Mouse (Mus musculus): ENCODE measurements around the gene Tbc1d5. TPM values are rescaled to one million over a fixed set of nuclear protein-coding genes. Genes with fewer than 3 reads are reported as not detected.

Gene Tbc1d5
- total and polyA plus RNA-seq, 3 experiments = 6.6 to 13.9 (median 7.7) TPM

GRCm38 (mm10) chr17:51216426-51216825 is 37.3 kb upstream of the Tbc1d5 start:
- Histone ChIP-seq H3K79me2 (replicated peaks; ENCODE audit: control insufficient read depth, extremely low read depth, insufficient read depth, poor library complexity, severe bottlenecking) (no peaks in the 10 kb centered on the region), H3K36me3 (replicated peaks in 1 of 2; ENCODE audit: control insufficient read depth in 1 of 2, insufficient read depth in 1 of 2, low read length in 1 of 2) (no peaks in the 10 kb centered on the region), H3K27ac (ENCODE audit: insufficient read depth, low read depth) (no peak overlapping the region), H3K9ac (ENCODE audit: insufficient read depth, low read depth) (no peak overlapping the region), H3K27me3 (replicated peaks) (no peaks in the 10 kb centered on the region), H3K4me2 (ENCODE audit: insufficient read depth, low read depth, poor library complexity, severe bottlenecking) (no peak overlapping the region), H3K4me3 (replicated peaks in 1 of 3; ENCODE audit: low read depth in 2 of 3, low read length in 2 of 3, poor library complexity in 1 of 3) (no peak overlapping the region), H3K4me1 (ENCODE audit: control insufficient read depth in 1 of 2, insufficient read depth in 2 of 2) (peaks cover 8 to 25% of the 10 kb centered on the region in 2 experiments; a peak in 3 of 4 replicates), H3K9me3 (replicated peaks; ENCODE audit: low read length) (no peaks in the 10 kb centered on the region)
- in situ Hi-C loops (cut with MboI; ENCODE audit: low pct_ligation_motif_present, low pct_unique_long_range_greater_than_20kb, low sequenced_read_pairs) (no loop called here), dilution Hi-C loops (cut with MboI; ENCODE audit: extremely low pct_ligation_motif_present, extremely low pct_unique_long_range_greater_than_20kb, low sequenced_read_pairs) (no loop called here)
- TF ChIP-seq ELF1 (IDR thresholded peaks at IDR 0.05; ENCODE audit: low read depth, low read length) (no peak), TBP (conservative IDR thresholded peaks at IDR 0.05; ENCODE audit: low read depth, low read length) (no peak), POLR2AphosphoS2 (IDR thresholded peaks at IDR 0.05; ENCODE audit: low read depth, low read length) (no peak), E2F4 (IDR thresholded peaks at IDR 0.05; ENCODE audit: insufficient replicate concordance, low read depth, low read length) (no peak), USF1 (IDR thresholded peaks at IDR 0.05; ENCODE audit: low read depth, low read length) (no peak), MAFK (IDR thresholded peaks at IDR 0.05; ENCODE audit: insufficient replicate concordance, low read length) (no peak), ZNF384 (IDR thresholded peaks at IDR 0.05; ENCODE audit: low read depth, low read length) (no peak), MYC (IDR thresholded peaks at IDR 0.05; ENCODE audit: low read depth, low read length) (no peak), IRF4 (IDR thresholded peaks at IDR 0.05; ENCODE audit: low read depth, low read length) (no peak)
- no peak for DNase-seq (ENCODE audit: extremely low read depth)

- no peaks in the 10 kb centered on the region for H3K9me3 ChIP-seq (replicated peaks; ENCODE audit: low read length)
- H3K79me2 ChIP-seq (replicated peaks; ENCODE audit: control insufficient read depth, extremely low read depth, insufficient read depth, poor library complexity, severe bottlenecking) = no peaks in the 10 kb centered on the region
- H3K4me2 ChIP-seq (ENCODE audit: insufficient read depth, low read depth, poor library complexity, severe bottlenecking) = no peak overlapping the region
- in situ Hi-C loops (cut with MboI; ENCODE audit: low pct_ligation_motif_present, low pct_unique_long_range_greater_than_20kb, low sequenced_read_pairs) (no loop called here), dilution Hi-C loops (cut with MboI; ENCODE audit: extremely low pct_ligation_motif_present, extremely low pct_unique_long_range_greater_than_20kb, low sequenced_read_pairs) (no loop called here)
- no peak overlapping the region for H3K27ac ChIP-seq (ENCODE audit: insufficient read depth, low read depth)
- no peak overlapping the region for H3K4me3 ChIP-seq (replicated peaks in 1 of 3; ENCODE audit: low read depth in 2 of 3, low read length in 2 of 3, poor library complexity in 1 of 3)
- H3K36me3 ChIP-seq (replicated peaks in 1 of 2; ENCODE audit: control insufficient read depth in 1 of 2, insufficient read depth in 1 of 2, low read length in 1 of 2) = no peaks in the 10 kb centered on the region
- no peaks in the 10 kb centered on the region for H3K27me3 ChIP-seq (replicated peaks)
- TF ChIP-seq MAFK (IDR thresholded peaks at IDR 0.05; ENCODE audit: insufficient replicate concordance, low read length) = peak; percentile 88
- TF ChIP-seq EP300 (IDR thresholded peaks at IDR 0.05; ENCODE audit: low read length) = peak; percentile 65
- TF ChIP-seq CTCF (conservative IDR thresholded peaks at IDR 0.05 in 1 of 2, IDR thresholded peaks at IDR 0.05 in 1 of 2; ENCODE audit: low read depth in 2 of 2, low read length in 2 of 2) = no peak
- TF ChIP-seq USF1 (IDR thresholded peaks at IDR 0.05; ENCODE audit: low read depth, low read length) = no peak
- TF ChIP-seq IRF4 (IDR thresholded peaks at IDR 0.05; ENCODE audit: low read depth, low read length) = peak; percentile 41; the same call in 1 of the 2 replicates
- no peak for DNase-seq (ENCODE audit: extremely low read depth)
- H3K9ac ChIP-seq (ENCODE audit: insufficient read depth, low read depth) = no peak overlapping the region
- H3K4me1 ChIP-seq (ENCODE audit: control insufficient read depth in 1 of 2, insufficient read depth in 2 of 2) = peaks cover 7 to 18% of the 10 kb centered on the region in 2 experiments; a peak in 3 of 4 replicates
These were observed 30.4 kb upstream of the Tbc1d5 start for GRCm38 (mm10) chr17:51209565-51209964.

- dilution Hi-C loops (cut with MboI; ENCODE audit: extremely low pct_ligation_motif_present, extremely low pct_unique_long_range_greater_than_20kb, low sequenced_read_pairs) = no loop called here
- Histone ChIP-seq H3K9me3 (replicated peaks; ENCODE audit: low read length) (no peaks in the 10 kb centered on the region), H3K27ac (ENCODE audit: insufficient read depth, low read depth) (no peak overlapping the region), H3K4me3 (replicated peaks in 1 of 3; ENCODE audit: low read depth in 2 of 3, low read length in 2 of 3, poor library complexity in 1 of 3) (no peak overlapping the region), H3K79me2 (replicated peaks; ENCODE audit: control insufficient read depth, extremely low read depth, insufficient read depth, poor library complexity, severe bottlenecking) (no peaks in the 10 kb centered on the region), H3K4me2 (ENCODE audit: insufficient read depth, low read depth, poor library complexity, severe bottlenecking) (no peak overlapping the region), H3K27me3 (replicated peaks) (no peaks in the 10 kb centered on the region), H3K9ac (ENCODE audit: insufficient read depth, low read depth) (no peak overlapping the region), H3K36me3 (replicated peaks in 1 of 2; ENCODE audit: control insufficient read depth in 1 of 2, insufficient read depth in 1 of 2, low read length in 1 of 2) (no peaks in the 10 kb centered on the region), H3K4me1 (ENCODE audit: control insufficient read depth in 1 of 2, insufficient read depth in 2 of 2) (peaks cover 7 to 19% of the 10 kb centered on the region in 2 experiments; a peak in 3 of 4 replicates)
- TF ChIP-seq MXI1 (IDR thresholded peaks at IDR 0.05; ENCODE audit: low read depth, low read length) (no peak), ELF1 (IDR thresholded peaks at IDR 0.05; ENCODE audit: low read depth, low read length) (no peak), PAX5 (IDR thresholded peaks at IDR 0.05; ENCODE audit: low read length) (no peak), MYC (IDR thresholded peaks at IDR 0.05; ENCODE audit: low read depth, low read length) (no peak), UBTF (IDR thresholded peaks at IDR 0.05; ENCODE audit: low read depth, low read length) (no peak), JUND (conservative IDR thresholded peaks at IDR 0.05; ENCODE audit: low read depth, low read length) (no peak), MEF2A (IDR thresholded peaks at IDR 0.05; ENCODE audit: borderline replicate concordance, low read depth, low read length) (no peak), EP300 (IDR thresholded peaks at IDR 0.05; ENCODE audit: low read length) (no peak), USF1 (IDR thresholded peaks at IDR 0.05; ENCODE audit: low read depth, low read length) (no peak), KAT2A (IDR thresholded peaks at IDR 0.05; ENCODE audit: insufficient replicate concordance, low read length) (no peak), SMC3 (IDR thresholded peaks at IDR 0.05; ENCODE audit: low read depth, low read length) (no peak), ZKSCAN1 (IDR thresholded peaks at IDR 0.05; ENCODE audit: borderline replicate concordance, low read depth, low read length) (no peak), NRF1 (IDR thresholded peaks at IDR 0.05; ENCODE audit: low read depth, low read length) (no peak), CHD2 (IDR thresholded peaks at IDR 0.05; ENCODE audit: low read length) (no peak), RCOR1 (conservative IDR thresholded peaks at IDR 0.05; ENCODE audit: low read depth, low read length) (no peak), HCFC1 (IDR thresholded peaks at IDR 0.05; ENCODE audit: low read depth, low read length) (no peak), ZC3H11A (IDR thresholded peaks at IDR 0.05; ENCODE audit: low read depth, low read length) (no peak), JUN (IDR thresholded peaks at IDR 0.05; ENCODE audit: insufficient read depth, low read depth, low read length) (no peak)
- DNase-seq (ENCODE audit: extremely low read depth) = no peak
- in situ Hi-C loops (cut with MboI; ENCODE audit: low pct_ligation_motif_present, low pct_unique_long_range_greater_than_20kb, low sequenced_read_pairs) = no loop called here
These were observed 25.5 kb upstream of the Tbc1d5 start for GRCm38 (mm10) chr17:51204643-51205042.
